Mouse (Mus musculus) embryonic facial prominence, embryonic 15.5 days (tissue): ENCODE measurements around the gene Gm6676. TPM values are rescaled to one million over a fixed set of nuclear protein-coding genes. Genes with fewer than 3 reads are reported as not detected.
A peak's percentile ranks its signal among the peaks of the same experiment; 100 is the strongest.
"Not testable (repeated sequence)": the region's sequence is repeated elsewhere in the genome, so short reads cannot be mapped to it uniquely, and the experiment has no call there.

Experiments used
- ATAC-seq: fragments of 200-750 bp; cut with Nextera tagmentation; 2 replicates; pipeline ENCODE4 v1.8.0; 2017; ENCODE audit warnings: low read depth, moderate TSS enrichment; ENCODE audit not compliant: insufficient number of reproducible peaks, low FRiP score, low TSS enrichment
- H3K27ac ChIP-seq: fragments of 300-500 bp; sonication (generic); replicated peaks from 2 replicates; pipeline ENCODE4 v1.5.1; 2015; ENCODE audit warnings: mild to moderate bottlenecking, inconsistent platforms
- H3K27me3 ChIP-seq: fragments of 300-500 bp; sonication (generic); 2 replicates; pipeline ENCODE4 v1.6.1; 2015; ENCODE audit warnings: inconsistent platforms
- H3K36me3 ChIP-seq: fragments of 300-500 bp; sonication (generic); 2 replicates; pipeline ENCODE4 v1.6.1; 2015; ENCODE audit warnings: mild to moderate bottlenecking, inconsistent platforms
- H3K4me1 ChIP-seq: fragments of 300-500 bp; sonication (generic); 2 replicates; pipeline ENCODE4 v1.6.1; 2015; ENCODE audit warnings: inconsistent platforms
- H3K4me2 ChIP-seq: fragments of 300-500 bp; sonication (generic); replicated peaks from 2 replicates; pipeline ENCODE4 v1.6.1; 2015; ENCODE audit warnings: mild to moderate bottlenecking, inconsistent platforms
- H3K4me3 ChIP-seq: fragments of 300-500 bp; sonication (generic); replicated peaks from 2 replicates; pipeline ENCODE4 v1.5.1; 2015; ENCODE audit warnings: mild to moderate bottlenecking, inconsistent platforms
- H3K9ac ChIP-seq: fragments of 300-500 bp; sonication (generic); 2 replicates; pipeline ENCODE4 v1.6.1; 2015; ENCODE audit warnings: inconsistent platforms
- H3K9me3 ChIP-seq: fragments of 300-500 bp; sonication (generic); replicated peaks from 2 replicates; pipeline ENCODE4 v1.6.1; 2016; ENCODE audit warnings: inconsistent platforms
- WGBS: fragments of 180-500 bp; shearing (Covaris S2); methylation state at CpG from one replicate; pipeline ENCODE4 v1.1.7; 2015; 5-methylcytosine and 5-hydroxymethylcytosine counted together
- polyA plus RNA-seq: library from polyadenylated mRNA; unstranded; fragments of >200 nt; fragmentation: Nextera tagmentation; extraction: Ambion mirVana; gene quantifications from 2 replicates; pipeline ENCODE4 v1.2.1, GENCODE M21; 2015

The Gm6676 gene
- not detected in 2 replicates for polyA plus RNA-seq

DNA sequence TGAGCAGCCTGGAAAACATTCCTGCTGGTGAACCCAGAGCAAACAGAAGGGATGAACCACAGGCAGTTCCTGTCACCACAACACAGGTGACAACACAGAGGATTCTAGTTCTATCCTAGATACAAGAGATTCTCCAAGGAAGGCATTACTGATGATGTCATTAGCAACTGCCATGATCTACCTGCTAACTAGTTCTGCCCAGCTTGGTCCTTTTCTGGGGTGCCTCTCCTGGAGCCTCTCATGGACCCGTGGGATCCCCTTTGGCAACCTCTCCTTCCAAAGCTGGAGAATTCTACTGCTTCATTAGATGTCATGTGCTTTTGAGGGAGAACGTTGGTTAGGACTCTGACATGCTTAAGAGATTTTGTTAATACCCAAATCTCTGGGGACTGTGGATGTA lies at the start of gene Gm6676:
Gene Gm6676 (minus strand): TSS at position 101 of the 400 bp plus-strand sequence.
- WGBS: no CpG with 5 or more reads among the region's 2 CpGs
- not testable (repeated sequence) for H3K4me2 ChIP-seq, H3K4me1 ChIP-seq, H3K9ac ChIP-seq, H3K9me3 ChIP-seq, H3K36me3 ChIP-seq, H3K27me3 ChIP-seq, H3K27ac ChIP-seq, ATAC-seq, H3K4me3 ChIP-seq

DNA sequence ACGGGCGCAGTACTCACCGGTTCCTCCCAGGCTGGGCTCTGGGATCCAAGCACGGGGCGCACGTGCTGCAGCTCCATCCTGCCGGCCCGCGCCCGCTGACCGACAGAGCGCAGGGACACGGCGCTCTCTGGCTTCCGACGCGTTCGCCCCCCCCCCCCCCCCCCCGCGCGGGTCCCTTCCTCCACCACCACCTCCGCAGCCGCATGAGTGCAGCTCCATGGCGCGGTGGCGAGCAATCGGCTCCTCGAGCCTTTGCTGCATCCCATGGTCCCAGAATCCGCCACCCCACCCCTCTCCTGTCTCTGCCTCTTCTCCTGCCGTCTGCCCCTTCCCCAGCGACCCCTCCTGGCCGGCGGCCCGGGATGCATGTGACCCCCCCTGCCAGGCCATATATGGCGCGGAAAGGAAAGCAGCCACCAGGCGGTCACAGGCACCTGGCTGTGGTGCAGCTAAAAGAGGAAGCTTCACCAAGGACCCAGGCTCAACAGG lies 49.3 kb upstream of the Gm6676 start, which contains the start of gene Gm3512:
Gene Gm3512 (minus strand): TSS at position 51 of the 489 bp plus-strand sequence.
- no CpG with 5 or more reads among the region's 37 CpGs for WGBS
- H3K27ac ChIP-seq, H3K4me2 ChIP-seq, H3K36me3 ChIP-seq, H3K9ac ChIP-seq, H3K9me3 ChIP-seq, ATAC-seq, H3K4me3 ChIP-seq, H3K27me3 ChIP-seq, H3K4me1 ChIP-seq: not testable (repeated sequence)

DNA sequence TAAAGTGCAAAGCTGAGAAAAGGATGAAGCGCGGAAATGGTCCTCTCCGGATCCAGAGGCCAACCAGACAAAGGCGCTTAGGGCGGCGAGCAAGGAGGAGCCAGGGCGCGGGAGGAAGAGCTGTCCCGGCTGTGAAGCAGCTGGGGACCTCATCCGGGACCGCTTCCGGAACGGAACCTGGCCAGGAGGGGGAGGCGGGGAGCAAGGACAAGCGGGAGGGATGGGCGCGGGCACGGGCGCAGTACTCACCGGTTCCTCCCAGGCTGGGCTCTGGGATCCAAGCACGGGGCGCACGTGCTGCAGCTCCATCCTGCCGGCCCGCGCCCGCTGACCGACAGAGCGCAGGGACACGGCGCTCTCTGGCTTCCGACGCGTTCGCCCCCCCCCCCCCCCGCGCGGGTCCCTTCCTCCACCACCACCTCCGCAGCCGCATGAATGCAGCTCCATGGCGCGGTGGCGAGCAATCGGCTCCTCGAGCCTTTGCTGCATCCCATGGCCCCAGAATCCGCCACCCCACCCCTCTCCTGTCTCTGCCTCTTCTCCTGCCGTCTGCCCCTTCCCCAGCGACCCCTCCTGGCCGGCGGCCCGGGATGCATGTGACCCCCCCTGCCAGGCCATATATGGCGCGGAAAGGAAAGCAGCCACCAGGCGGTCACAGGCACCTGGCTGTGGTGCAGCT lies 19.9 kb downstream of the Gm6676 start:
- not testable (repeated sequence) for ATAC-seq, H3K9me3 ChIP-seq, H3K4me1 ChIP-seq, H3K27me3 ChIP-seq, H3K9ac ChIP-seq, H3K36me3 ChIP-seq
- peak overlapping the region; percentile 63 for H3K4me2 ChIP-seq
- H3K27ac ChIP-seq: 0 out of 2 replicates have a peak overlapping the region, but pooled peaks have one; percentile 34
- WGBS: 0% methylated on average over 9 of the region's 54 CpGs
- H3K4me3 ChIP-seq: peak overlapping the region; percentile 47

DNA sequence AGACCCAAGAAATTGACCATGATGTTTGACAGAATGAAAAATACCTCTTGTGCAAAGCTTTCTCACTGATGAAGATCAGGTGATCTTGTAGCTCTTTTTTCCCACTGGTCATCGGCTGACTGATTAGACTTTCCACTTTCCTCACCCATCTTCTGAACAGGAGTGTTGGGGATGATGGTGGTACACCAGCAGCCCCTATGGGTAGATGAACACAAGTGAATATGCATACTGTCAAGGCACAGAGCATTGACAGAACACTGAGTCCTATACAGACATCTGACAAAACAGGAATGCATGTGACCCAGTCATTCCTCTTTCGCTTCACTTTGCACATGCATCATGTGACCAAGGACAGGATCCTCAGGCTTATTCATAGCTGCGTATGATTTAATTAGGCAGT lies 24.7 kb downstream of the Gm6676 start, which contains the start of gene Gm3696:
Gene Gm3696 (minus strand): TSS at position 101 of the 400 bp plus-strand sequence.
- H3K4me2 ChIP-seq, H3K27me3 ChIP-seq, H3K9me3 ChIP-seq, H3K4me3 ChIP-seq, H3K36me3 ChIP-seq, H3K27ac ChIP-seq, H3K4me1 ChIP-seq, ATAC-seq, H3K9ac ChIP-seq: not testable (repeated sequence)
- WGBS: 72% methylated on average over 1 of the region's 3 CpGs

Other genes with a start within 250 kb of the Gm6676 start
- gene Gm3667, start 235.4 kb downstream of the Gm6676 start, polyA plus RNA-seq: 0.12 and 0.51 TPM in 2 replicates
- not detected in 2 replicates for gene Gm6356, start 151.6 kb downstream of the Gm6676 start, polyA plus RNA-seq
- 0.56 and 0.59 TPM in 2 replicates for gene Gm10406, start 98.0 kb downstream of the Gm6676 start, polyA plus RNA-seq
- gene Gm3685, start 80.4 kb downstream of the Gm6676 start, polyA plus RNA-seq: not detected in 2 replicates
- 0.52 and 1.1 TPM in 2 replicates for gene Gm3696, start 24.8 kb downstream of the Gm6676 start, polyA plus RNA-seq
- 3.0 and 3.7 TPM in 2 replicates for gene Gm3512, start 49.1 kb upstream of the Gm6676 start, polyA plus RNA-seq
- gene Gm16434, start 69.1 kb upstream of the Gm6676 start, polyA plus RNA-seq: not detected in 2 replicates
- not detected in 2 replicates for gene Gm3727, start 139.3 kb upstream of the Gm6676 start, polyA plus RNA-seq
- 0.35 and 0.46 TPM in 2 replicates for gene Gm3739, start 189.6 kb upstream of the Gm6676 start, polyA plus RNA-seq
- gene Gm5797, start 207.0 kb upstream of the Gm6676 start, polyA plus RNA-seq: not detected in 2 replicates
- gene Gm8374, start 239.7 kb upstream of the Gm6676 start, polyA plus RNA-seq: not detected in 2 replicates